Mouse (Mus musculus): ENCODE results near the gene Litaf. TPM values are rescaled to one million over a fixed set of nuclear protein-coding genes. Genes with fewer than 3 reads are reported as not detected.
"Not testable (repeated sequence)": the region's sequence is repeated elsewhere in the genome, so short reads cannot be mapped to it uniquely, and the experiment has no call there.

Gene Litaf
- polyA plus RNA-seq, 1 experiment from 2014 or later = 88.9 TPM

DNA sequence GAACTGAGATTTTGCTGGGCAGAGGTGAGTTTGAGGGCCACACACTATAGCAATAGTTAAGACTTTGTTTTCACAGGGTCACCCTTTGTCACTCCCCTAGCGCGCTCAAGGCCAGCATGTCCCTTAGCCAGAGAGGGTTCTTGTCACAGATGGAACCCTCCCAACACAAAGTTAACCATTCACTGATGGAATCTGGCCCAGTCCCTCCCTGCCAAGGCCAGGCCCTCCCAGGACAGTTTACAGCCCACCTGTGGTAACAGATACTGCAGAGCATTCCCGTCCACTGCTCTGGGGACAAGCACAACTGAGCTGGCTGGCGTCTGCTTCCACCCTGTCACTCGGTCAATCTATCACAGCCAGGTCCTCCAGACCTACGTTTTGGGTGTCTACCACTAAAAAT, 93.7 kb downstream of the Litaf start:
- ATAC-seq (ENCODE audit: low read depth) (no peak), DNase-seq (ENCODE audit: low spot score) (no peak)
- Histone ChIP-seq H3K27ac (replicated peaks; ENCODE audit: low read depth, low read length) (no peak overlapping the region), H3K4me1 (ENCODE audit: control insufficient read depth, insufficient read depth, low read length) (no peaks in the 10 kb centered on the region; the same call in 1 of the 2 replicates), H3K27me3 (replicated peaks; ENCODE audit: control insufficient read depth, insufficient read depth, low read length) (no peaks in the 10 kb centered on the region), H3K9ac (ENCODE audit: low read depth, low read length) (no peak overlapping the region), H3K36me3 (ENCODE audit: control insufficient read depth, insufficient read depth, low read length) (0 out of 2 replicates have a peak, but pooled peaks cover 12% of the 10 kb centered on the region), H3K4me2 (ENCODE audit: low read depth, low read length) (no peak overlapping the region), H3K4me3 (ENCODE audit: low read depth, low read length) (no peak overlapping the region), H3K9me3 (ENCODE audit: control insufficient read depth, low read length) (no peaks in the 10 kb centered on the region)
- WGBS = 82% methylated on average over 6 of the region's 6 CpGs

DNA sequence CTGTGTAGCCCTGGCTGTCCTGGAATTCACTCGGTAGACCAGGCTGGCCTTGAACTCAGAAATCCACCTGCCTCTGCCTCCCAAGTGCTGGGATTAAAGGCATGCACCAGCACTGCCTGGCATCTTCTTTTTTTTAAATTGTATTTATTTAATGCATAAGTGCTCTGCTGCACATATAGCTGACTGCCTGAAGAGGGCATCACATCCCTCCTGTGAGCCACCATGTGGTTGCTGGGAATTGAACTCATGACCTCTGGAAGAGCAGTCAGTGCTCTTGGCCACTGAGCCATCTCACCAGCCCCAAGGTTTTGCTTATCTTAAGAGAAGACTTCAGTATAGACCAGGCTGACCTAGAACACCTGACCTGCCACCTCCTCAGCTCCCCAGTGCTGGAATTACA, 96.0 kb downstream of the Litaf start:
- not testable (repeated sequence) for H3K9ac ChIP-seq (ENCODE audit: low read depth, low read length); H3K4me3 ChIP-seq (ENCODE audit: low read depth, low read length); H3K9me3 ChIP-seq (ENCODE audit: control insufficient read depth, low read length); H3K27ac ChIP-seq (replicated peaks; ENCODE audit: low read depth, low read length); DNase-seq (ENCODE audit: low spot score); H3K27me3 ChIP-seq (replicated peaks; ENCODE audit: control insufficient read depth, insufficient read depth, low read length); H3K4me2 ChIP-seq (ENCODE audit: low read depth, low read length); ATAC-seq (ENCODE audit: low read depth); H3K4me1 ChIP-seq (ENCODE audit: control insufficient read depth, insufficient read depth, low read length)
- peaks cover 26% of the 10 kb centered on the region for H3K36me3 ChIP-seq (ENCODE audit: control insufficient read depth, insufficient read depth, low read length)
- WGBS = 90% methylated on average over 1 of the region's 1 CpGs

DNA sequence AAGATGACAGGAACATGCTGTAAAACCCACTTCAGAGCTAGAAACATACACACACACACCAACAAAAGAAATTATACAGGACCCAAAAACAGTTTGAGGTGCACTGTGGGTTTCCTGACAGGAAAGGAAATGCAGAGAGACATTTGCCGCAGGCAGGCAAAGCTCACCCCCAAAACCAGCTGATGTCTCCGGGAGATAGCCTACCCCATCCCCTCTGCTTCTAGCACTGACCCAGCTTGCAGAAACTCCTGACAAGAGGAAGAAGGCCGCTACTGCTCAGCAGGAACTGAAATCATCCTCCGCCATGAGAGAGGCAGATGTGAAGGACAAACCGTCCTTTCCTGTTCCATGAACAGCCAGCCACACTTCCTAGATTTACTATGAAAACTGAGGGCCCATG, 96.6 kb downstream of the Litaf start:
- H3K4me2 ChIP-seq (ENCODE audit: low read depth, low read length) = no peak overlapping the region
- H3K36me3 ChIP-seq (ENCODE audit: control insufficient read depth, insufficient read depth, low read length) = peaks cover 32% of the 10 kb centered on the region
- H3K9me3 ChIP-seq (ENCODE audit: control insufficient read depth, low read length) = no peaks in the 10 kb centered on the region
- no peak for ATAC-seq (ENCODE audit: low read depth)
- DNase-seq (ENCODE audit: low spot score) = no peak
- no peaks in the 10 kb centered on the region for H3K4me1 ChIP-seq (ENCODE audit: control insufficient read depth, insufficient read depth, low read length)
- no peak overlapping the region for H3K4me3 ChIP-seq (ENCODE audit: low read depth, low read length)
- WGBS = 50% methylated on average over 5 of the region's 5 CpGs
- no peak overlapping the region for H3K9ac ChIP-seq (ENCODE audit: low read depth, low read length)
- H3K27ac ChIP-seq (replicated peaks; ENCODE audit: low read depth, low read length) = no peak overlapping the region
- H3K27me3 ChIP-seq (replicated peaks; ENCODE audit: control insufficient read depth, insufficient read depth, low read length) = no peaks in the 10 kb centered on the region

DNA sequence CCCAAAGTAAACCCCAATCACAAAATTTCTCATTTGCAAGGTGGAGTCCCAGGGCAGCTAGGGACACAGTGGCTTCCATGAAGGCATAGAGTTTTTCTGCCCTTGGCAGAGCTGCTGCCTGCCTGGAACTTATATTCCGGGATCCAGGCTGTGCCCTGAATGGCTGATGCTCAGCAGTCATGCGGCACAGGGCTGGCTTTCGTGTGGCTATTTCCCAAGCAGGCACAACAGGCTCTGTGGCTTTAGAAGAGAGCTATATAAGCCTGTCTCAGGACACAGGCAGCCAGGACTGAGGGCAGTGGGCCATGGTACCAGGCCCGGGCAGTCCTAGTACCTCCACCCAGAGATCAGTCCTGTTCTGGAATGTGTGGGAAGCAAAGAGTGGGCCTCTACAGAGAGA, 97.7 kb downstream of the Litaf start:
- Histone ChIP-seq H3K9me3 (ENCODE audit: control insufficient read depth, low read length) (no peaks in the 10 kb centered on the region), H3K4me3 (ENCODE audit: low read depth, low read length) (no peak overlapping the region), H3K4me2 (ENCODE audit: low read depth, low read length) (no peak overlapping the region), H3K36me3 (ENCODE audit: control insufficient read depth, insufficient read depth, low read length) (peaks cover 42% of the 10 kb centered on the region), H3K9ac (ENCODE audit: low read depth, low read length) (no peak overlapping the region), H3K27me3 (replicated peaks; ENCODE audit: control insufficient read depth, insufficient read depth, low read length) (no peaks in the 10 kb centered on the region), H3K4me1 (ENCODE audit: control insufficient read depth, insufficient read depth, low read length) (no peaks in the 10 kb centered on the region), H3K27ac (replicated peaks; ENCODE audit: low read depth, low read length) (no peak overlapping the region)
- ATAC-seq (ENCODE audit: low read depth) (no peak), DNase-seq (ENCODE audit: low spot score) (no peak)
- WGBS = 89% methylated on average over 4 of the region's 4 CpGs

DNA sequence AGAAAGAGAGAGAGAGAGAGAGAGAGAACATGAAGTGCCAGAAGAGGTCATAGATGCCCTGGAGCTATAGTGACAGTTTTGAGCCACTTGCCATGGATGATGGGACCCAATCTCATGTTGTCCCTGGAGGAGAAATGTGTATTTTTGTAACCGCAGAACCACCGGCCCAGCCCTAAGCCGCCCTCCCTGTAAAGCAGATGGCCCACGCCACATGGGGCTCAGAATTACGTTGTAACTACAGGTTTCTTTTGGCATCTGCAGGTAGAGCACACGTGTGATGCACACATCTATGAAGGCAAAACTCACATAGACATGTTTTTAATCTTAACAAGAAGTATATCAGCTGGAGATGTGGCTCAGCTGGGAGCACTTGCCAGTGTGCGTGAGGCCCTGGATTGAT, 98.2 kb downstream of the Litaf start:
- peaks cover 42% of the 10 kb centered on the region for H3K36me3 ChIP-seq (ENCODE audit: control insufficient read depth, insufficient read depth, low read length)
- no peak overlapping the region for H3K27ac ChIP-seq (replicated peaks; ENCODE audit: low read depth, low read length)
- no peak overlapping the region for H3K9ac ChIP-seq (ENCODE audit: low read depth, low read length)
- ATAC-seq (ENCODE audit: low read depth) (no peak), DNase-seq (ENCODE audit: low spot score) (no peak)
- H3K4me2 ChIP-seq (ENCODE audit: low read depth, low read length) = no peak overlapping the region
- no peaks in the 10 kb centered on the region for H3K9me3 ChIP-seq (ENCODE audit: control insufficient read depth, low read length)
- WGBS = 79% methylated on average over 7 of the region's 7 CpGs
- H3K27me3 ChIP-seq (replicated peaks; ENCODE audit: control insufficient read depth, insufficient read depth, low read length) = no peaks in the 10 kb centered on the region
- H3K4me3 ChIP-seq (ENCODE audit: low read depth, low read length) = no peak overlapping the region
- H3K4me1 ChIP-seq (ENCODE audit: control insufficient read depth, insufficient read depth, low read length) = no peaks in the 10 kb centered on the region

DNA sequence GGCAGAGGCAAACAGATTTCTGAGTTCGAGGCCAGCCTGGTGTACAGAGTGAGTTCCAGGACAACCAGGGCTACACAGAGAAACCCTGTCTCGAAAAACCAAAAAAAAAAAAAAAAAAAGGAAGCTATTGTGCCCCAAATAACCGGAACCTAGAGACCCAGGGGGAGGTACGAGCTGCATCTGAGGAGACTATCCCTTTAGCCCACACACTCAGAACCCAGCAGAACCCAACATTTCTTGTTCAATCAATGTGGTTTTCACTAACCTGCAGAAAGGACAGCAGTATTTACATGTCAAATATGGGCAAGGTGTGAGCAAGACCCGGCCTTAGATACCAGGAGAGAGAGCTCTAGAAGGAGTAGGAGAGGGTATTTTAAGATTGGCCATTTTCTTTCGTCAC, 98.9 kb downstream of the Litaf start:
- H3K4me1 ChIP-seq (ENCODE audit: control insufficient read depth, insufficient read depth, low read length) = no peaks in the 10 kb centered on the region
- H3K27ac ChIP-seq (replicated peaks; ENCODE audit: low read depth, low read length) = no peak overlapping the region
- H3K9me3 ChIP-seq (ENCODE audit: control insufficient read depth, low read length) = no peaks in the 10 kb centered on the region
- H3K36me3 ChIP-seq (ENCODE audit: control insufficient read depth, insufficient read depth, low read length) = peaks cover 50% of the 10 kb centered on the region
- H3K27me3 ChIP-seq (replicated peaks; ENCODE audit: control insufficient read depth, insufficient read depth, low read length) = no peaks in the 10 kb centered on the region
- ATAC-seq (ENCODE audit: low read depth) = no peak
- WGBS = 73% methylated on average over 6 of the region's 6 CpGs
- no peak overlapping the region for H3K9ac ChIP-seq (ENCODE audit: low read depth, low read length)
- H3K4me2 ChIP-seq (ENCODE audit: low read depth, low read length) = no peak overlapping the region
- no peak for DNase-seq (ENCODE audit: low spot score)
- H3K4me3 ChIP-seq (ENCODE audit: low read depth, low read length) = no peak overlapping the region

DNA sequence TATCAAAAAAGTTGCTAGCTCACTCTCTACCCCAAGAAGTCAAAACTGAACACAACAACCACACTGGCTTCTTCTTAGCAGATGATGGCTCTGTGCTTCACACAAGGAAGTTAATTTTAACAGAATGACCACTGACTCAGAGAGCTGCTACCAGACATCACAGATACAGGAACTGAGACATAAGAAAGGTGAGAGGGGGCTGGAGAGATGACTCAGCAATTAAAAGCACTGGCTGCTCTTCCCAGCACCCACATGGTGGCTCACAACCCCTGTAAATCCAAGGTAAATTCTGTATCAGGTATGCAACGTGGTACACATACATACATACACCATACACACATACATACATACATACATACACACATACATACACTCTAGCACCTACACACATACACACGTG, 100.9 kb downstream of the Litaf start:
- Histone ChIP-seq H3K27me3 (replicated peaks; ENCODE audit: control insufficient read depth, insufficient read depth, low read length) (no peaks in the 10 kb centered on the region), H3K4me1 (ENCODE audit: control insufficient read depth, insufficient read depth, low read length) (no peaks in the 10 kb centered on the region), H3K4me2 (ENCODE audit: low read depth, low read length) (no peak overlapping the region), H3K9me3 (ENCODE audit: control insufficient read depth, low read length) (no peaks in the 10 kb centered on the region), H3K9ac (ENCODE audit: low read depth, low read length) (no peak overlapping the region), H3K36me3 (ENCODE audit: control insufficient read depth, insufficient read depth, low read length) (peaks cover 59% of the 10 kb centered on the region), H3K4me3 (ENCODE audit: low read depth, low read length) (no peak overlapping the region), H3K27ac (replicated peaks; ENCODE audit: low read depth, low read length) (no peak overlapping the region)
- no peak for ATAC-seq (ENCODE audit: low read depth)
- 90% methylated on average over 2 of the region's 2 CpGs for whole genome bisulfite sequencing
- no peak for DNase-seq (ENCODE audit: low spot score)

DNA sequence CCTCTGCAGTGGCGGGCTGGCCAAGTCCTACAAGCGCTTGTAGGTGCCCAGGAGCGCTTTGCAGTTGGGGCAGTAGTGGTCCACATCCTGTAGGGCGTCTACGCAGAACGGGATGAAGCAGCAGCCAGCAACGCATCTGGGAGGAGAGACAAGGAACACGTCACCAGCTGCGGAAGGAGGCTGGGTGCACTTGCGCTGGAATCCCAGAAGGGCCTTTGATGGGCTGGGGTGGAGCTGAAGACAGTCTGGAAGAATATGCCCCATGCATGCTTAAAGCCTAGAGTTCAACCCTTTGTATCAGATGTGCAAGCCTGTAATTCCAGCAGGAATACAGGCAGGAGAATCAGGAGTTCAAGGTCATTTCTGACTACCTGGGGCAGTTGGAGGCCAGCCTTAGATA, 105.0 kb downstream of the Litaf start:
- DNase-seq (ENCODE audit: low spot score) = no peak
- H3K4me2 ChIP-seq (ENCODE audit: low read depth, low read length) = no peak overlapping the region
- H3K36me3 ChIP-seq (ENCODE audit: control insufficient read depth, insufficient read depth, low read length) = peaks cover 64% of the 10 kb centered on the region
- peaks cover 19% of the 10 kb centered on the region for H3K4me1 ChIP-seq (ENCODE audit: control insufficient read depth, insufficient read depth, low read length)
- H3K9me3 ChIP-seq (ENCODE audit: control insufficient read depth, low read length) = no peaks in the 10 kb centered on the region
- 92% methylated on average over 10 of the region's 10 CpGs for WGBS
- 0 out of 2 replicates have a peak overlapping the region, but pooled peaks have one; percentile 61 for H3K27ac ChIP-seq (replicated peaks; ENCODE audit: low read depth, low read length)
- no peak overlapping the region for H3K4me3 ChIP-seq (ENCODE audit: low read depth, low read length)
- H3K9ac ChIP-seq (ENCODE audit: low read depth, low read length) = no peak overlapping the region
- no peaks in the 10 kb centered on the region for H3K27me3 ChIP-seq (replicated peaks; ENCODE audit: control insufficient read depth, insufficient read depth, low read length)
- no peak for ATAC-seq (ENCODE audit: low read depth)

DNA sequence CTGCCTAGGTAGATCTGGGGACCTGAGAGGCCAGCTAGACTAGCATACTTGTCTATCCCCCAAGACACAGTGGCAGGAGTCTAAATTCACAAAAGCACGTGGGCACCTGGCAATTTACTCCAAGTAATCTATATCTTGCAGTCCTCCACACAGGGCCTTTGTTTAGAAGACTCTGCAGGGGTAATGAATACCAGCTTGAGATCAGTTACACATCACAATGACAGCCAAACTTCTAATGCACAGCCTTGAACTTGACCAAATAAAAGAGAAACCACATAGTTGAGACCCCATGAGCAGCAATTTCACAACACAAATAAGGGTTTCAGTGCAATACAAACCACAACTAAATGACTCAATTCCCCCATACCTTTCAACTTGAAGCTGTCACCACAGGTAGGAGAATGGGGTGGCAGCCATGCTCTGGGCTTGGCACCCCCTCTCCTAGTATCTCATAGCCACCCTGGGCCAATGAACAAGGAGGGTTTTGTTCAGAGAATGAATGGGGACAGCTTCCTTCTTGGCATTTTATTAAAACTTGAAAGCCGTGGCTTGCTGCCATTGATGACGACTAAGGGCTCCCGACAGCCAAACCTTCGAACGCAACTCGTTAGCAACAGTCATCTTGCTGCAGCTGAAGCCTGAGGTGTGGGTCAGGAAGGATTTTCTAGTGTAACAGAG, 107.1 kb downstream of the Litaf start:
- no peaks in the 10 kb centered on the region for H3K27me3 ChIP-seq (replicated peaks; ENCODE audit: control insufficient read depth, insufficient read depth, low read length)
- no peak overlapping the region for H3K9ac ChIP-seq (ENCODE audit: low read depth, low read length)
- no peaks in the 10 kb centered on the region for H3K9me3 ChIP-seq (ENCODE audit: control insufficient read depth, low read length)
- no peak overlapping the region for H3K4me3 ChIP-seq (ENCODE audit: low read depth, low read length)
- no peak overlapping the region for H3K4me2 ChIP-seq (ENCODE audit: low read depth, low read length)
- peaks cover 19% of the 10 kb centered on the region for H3K4me1 ChIP-seq (ENCODE audit: control insufficient read depth, insufficient read depth, low read length)
- WGBS = 46% methylated on average over 7 of the region's 7 CpGs
- H3K27ac ChIP-seq (replicated peaks; ENCODE audit: low read depth, low read length) = peak overlapping the region; percentile 61
- ATAC-seq (ENCODE audit: low read depth) (peak; percentile 83), DNase-seq (ENCODE audit: low spot score) (peak; percentile 61)
- H3K36me3 ChIP-seq (ENCODE audit: control insufficient read depth, insufficient read depth, low read length) = peaks cover 49% of the 10 kb centered on the region
